Mouse (Mus musculus): ENCODE results near the gene Kpna6.

Gene Kpna6

DNA sequence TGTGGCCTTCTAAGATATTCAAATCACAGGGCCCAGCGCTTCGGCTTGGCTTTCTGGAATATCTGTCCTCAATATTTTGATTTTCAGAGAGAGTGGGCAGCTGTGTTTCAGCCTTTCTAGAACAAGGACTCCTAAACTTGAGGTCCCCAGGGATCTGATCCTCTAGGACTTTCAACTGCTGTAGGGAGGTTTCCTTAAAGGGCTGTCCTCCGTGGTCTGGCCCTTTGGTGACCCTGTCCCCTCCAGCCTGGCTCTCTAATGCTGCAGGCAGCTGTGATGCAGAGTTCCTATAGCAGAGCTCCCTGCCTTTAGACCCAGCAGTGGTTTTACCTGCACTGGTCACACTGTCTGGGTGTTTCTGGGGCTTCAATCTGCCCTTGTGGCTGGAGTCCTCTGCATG lies 55.9 kb downstream of the Kpna6 start:
- DNase-seq, result no peak

- no peak for DNase-seq
Observed at GRCm38 (mm10) chr4:129615801-129616290, 56.7 kb downstream of the Kpna6 start.

GRCm38 (mm10) chr4:129614093-129614492 lies 58.5 kb downstream of the Kpna6 start, which contains the start of gene Dcdc2b:
Dcdc2b (minus strand) TSS chr4:129614257.
- DNase-seq, result no peak

- DNase-seq, result no peak
Observed at GRCm38 (mm10) chr4:129610472-129610871, 62.1 kb downstream of the Kpna6 start.

GRCm38 (mm10) chr4:129610026-129610425 lies 62.5 kb downstream of the Kpna6 start:
- no peak for DNase-seq

- DNase-seq, result no peak
Observed at GRCm38 (mm10) chr4:129609139-129609631, 63.4 kb downstream of the Kpna6 start.

DNA sequence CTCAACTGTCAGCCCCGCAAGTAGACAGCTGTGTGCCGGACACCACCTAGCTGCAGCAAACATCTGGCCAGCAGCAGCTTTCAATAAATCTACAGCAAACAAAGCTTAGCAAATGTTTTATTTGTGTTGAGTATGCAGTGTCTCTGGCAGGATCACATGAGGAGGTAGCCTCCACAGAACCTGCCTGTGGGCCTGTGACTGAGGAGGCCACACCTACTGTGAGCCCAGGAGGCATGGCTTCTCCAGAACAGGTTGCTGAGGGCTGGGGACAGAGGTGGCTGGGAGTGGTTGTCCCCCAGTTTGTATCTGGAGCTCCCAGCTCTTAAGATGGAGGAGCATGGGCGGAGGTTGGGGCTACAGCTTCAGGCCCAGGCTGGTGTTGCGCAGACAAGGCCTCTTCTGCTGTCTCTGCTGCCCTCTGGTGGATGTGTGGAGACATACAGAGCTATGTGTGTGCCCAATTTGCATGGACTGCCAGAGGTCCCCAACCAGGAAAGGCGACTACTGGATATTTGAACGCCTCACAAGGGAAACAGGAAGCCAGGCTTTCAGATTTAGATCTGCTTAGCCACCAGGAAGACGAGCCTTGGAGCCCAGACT lies 64.0 kb downstream of the Kpna6 start:
- peak; percentile 90 for DNase-seq

GRCm38 (mm10) chr4:129600233-129601158 lies 72.1 kb downstream of the Kpna6 start, which contains the start of the genes Eif3i and Tmem234:
Eif3i (minus strand) TSS chr4:129600648.
Tmem234 (plus strand) TSS chr4:129600668.
- DNase-seq, result peak; percentile 92

Data from retina, postnatal 1 day (tissue).